Mouse (Mus musculus) neural tube, embryonic 10.5 days (tissue): Measurements from ENCODE around the gene Gjb5.

Experiments used
- DNase-seq: peaks from one replicate; pipeline ENCODE4 v3.0.0-alpha.2; 2017; ENCODE audit warnings: low spot score; ENCODE audit errors: extremely low spot score

Gjb5 gene

DNA sequence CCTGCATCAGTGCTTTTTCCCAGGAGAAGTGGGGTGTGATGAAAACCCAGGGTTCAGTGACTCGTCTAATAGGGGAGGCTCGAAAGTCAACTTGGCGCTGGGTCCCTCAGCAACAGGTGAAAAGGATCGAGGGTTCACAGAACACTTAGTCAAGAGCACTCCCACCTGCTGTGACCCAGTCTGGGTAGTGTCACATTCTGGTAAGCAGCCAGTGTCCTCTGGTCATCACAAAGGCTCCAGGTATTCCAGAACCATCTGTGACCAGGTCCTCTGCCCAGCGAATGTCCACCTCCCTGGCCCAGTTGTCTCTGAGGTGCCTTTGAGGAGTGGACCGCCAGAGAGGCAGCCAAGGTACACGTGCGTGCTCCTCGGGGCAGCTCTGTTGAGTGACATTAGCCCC is 46.4 kb downstream of the Gjb5 start:
- no peak for DNase-seq

DNA sequence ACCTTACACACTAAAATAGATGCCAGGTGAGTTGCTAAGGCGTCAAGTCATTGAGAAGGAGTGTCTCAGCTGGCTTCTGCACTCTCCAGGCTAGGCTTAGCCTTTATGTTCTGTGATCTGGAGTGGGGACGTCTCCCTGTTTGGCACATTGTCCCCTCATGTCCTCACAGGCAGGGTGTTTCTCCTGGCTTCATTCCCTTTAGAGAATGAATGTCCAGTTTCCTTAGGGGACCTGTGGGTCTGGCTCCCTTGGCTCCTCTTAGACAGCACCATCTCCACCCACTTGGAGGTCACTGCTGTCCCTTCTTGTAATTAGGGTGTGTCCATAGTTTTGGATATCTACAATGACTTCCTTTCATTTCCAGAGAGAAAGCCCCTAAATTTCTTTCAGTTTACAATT is 51.1 kb downstream of the Gjb5 start:
- DNase-seq, result no peak
